Mouse (Mus musculus) MN1 (cell line): ENCODE data around the gene Gtf2b.

Experiments used
- DNase-seq: peaks from one replicate; pipeline ENCODE4 v3.0.0-alpha.2; 2016; ENCODE audit warnings: low spot score

The Gtf2b gene

DNA sequence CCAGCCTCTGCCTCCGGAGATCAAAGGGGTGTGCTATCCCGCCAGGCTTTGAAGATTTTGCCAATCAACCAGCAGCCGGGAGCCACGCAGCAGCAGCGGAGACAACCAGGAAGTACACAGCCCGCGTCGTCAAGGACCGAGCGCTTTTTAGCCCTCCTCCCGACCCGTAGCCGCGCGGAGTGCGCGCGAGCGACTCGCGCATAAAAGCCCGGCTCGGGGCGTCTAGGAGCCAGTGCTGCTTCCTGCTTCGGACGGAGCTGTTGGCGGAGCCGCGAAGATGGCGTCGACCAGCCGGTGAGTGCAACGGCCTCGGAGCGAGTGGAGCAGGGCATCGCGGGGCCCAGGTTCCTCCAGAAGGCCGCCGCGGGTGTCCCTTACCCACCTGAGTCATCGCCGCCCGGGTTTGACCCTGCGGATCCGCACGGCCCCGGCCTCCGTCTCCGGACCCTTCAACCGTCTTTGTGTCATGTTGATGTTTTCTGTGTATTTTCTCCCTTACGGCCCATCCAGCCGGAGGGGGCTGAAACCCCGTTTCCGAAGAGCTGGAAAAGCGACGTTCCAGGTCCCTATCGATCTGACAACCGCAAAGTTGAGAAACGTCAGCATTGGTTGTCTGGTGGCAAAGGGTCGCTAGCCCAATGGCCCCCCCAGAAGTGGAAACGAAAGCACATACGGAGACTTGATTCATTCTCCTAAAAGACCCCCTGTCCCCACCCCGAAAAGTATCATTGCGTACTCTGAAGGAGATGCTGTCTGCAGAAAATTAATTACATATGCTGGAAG is at the start of gene Gtf2b:
Gene Gtf2b (plus strand): TSS at position 51 of the 783 bp plus-strand sequence.
- peak; percentile 93 for DNase-seq

DNA sequence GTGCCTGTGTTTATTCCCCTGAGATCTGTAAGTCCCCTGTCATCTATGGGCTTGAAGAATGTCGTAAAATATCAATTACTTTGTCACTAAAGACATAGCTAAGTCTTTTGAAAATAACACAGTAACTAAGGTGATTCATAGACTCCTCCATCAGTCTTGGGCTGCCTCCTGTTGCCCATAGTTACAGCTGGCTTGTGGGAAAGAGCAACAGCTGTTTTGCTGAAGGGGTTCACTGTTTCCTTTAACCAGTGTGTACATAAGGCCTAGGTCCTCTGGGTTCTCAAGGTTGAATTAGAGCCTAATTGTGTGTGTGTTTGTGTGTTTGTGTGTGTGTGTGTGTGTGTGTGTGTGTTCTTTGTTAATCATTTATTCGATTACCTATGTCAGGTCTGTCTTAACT is 39.4 kb upstream of the Gtf2b start:
- no peak for DNase-seq

DNA sequence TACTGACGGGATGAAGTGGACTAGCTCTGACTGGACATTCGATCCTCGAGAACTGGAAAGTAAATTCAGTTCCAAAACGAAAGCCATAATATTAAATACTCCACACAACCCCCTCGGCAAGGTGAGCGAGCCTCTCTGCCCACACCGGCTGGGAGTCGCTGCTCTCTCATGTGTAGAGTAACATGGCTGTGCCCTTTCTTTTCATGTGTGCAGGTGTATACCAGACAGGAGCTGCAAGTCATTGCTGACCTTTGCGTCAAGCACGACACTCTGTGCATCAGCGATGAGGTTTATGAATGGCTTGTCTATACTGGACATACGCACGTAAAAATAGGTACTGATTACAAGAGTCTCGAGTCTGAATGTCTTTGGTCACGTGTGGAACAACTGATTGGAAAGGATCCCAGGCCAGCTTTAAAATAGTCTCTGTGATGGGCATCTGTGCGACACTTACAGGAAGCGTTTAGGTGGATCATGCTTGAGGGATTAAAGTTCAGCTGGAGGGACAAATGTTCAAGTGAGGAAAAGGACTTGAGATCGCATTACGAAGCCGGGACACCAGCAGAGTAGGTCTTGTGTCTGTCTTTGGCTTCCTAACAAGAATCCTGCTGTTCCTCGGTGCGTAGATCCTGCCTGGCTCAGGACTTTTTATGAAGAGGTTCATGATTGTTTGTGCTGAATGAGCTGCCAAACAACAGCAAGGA is 38.7 kb upstream of the Gtf2b start:
- DNase-seq: no peak

DNA sequence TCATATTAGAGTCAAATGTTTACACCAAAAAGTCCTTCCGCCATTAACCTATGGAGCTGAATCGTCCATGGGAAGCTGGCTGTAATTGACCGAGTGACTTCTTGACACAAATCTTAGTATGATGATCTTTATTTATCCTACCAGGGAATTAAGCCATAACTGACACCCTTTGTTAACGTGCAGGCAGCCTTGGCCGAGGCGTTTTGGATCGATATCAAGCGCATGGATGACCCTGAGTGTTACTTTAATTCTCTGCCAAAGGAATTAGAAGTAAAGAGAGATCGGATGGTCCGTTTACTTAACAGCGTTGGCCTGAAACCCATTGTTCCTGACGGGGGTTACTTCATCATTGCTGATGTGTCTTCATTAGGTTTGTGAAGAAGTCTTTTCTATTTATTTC is 30.6 kb upstream of the Gtf2b start:
- DNase-seq: no peak

DNA sequence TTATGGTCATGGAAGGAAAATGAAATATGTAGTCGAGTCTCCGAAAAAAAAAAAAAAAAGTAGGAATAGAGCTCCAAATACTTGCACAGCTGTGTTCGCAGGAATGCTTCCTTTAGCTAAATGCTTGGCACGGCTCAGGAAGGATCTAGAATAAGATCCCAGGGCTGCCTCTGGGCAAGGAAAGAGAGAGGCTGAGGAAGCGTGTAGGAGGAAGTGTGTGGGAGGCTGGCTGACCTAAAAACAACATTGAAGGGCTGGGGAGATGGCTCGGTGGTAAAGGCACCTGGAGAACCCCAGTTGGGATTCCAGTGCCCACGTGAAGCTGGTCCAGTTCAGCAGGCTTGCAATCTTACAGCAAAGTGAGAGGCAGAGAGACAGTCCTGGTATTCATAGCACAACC is 23.9 kb upstream of the Gtf2b start:
- no peak for DNase-seq

DNA sequence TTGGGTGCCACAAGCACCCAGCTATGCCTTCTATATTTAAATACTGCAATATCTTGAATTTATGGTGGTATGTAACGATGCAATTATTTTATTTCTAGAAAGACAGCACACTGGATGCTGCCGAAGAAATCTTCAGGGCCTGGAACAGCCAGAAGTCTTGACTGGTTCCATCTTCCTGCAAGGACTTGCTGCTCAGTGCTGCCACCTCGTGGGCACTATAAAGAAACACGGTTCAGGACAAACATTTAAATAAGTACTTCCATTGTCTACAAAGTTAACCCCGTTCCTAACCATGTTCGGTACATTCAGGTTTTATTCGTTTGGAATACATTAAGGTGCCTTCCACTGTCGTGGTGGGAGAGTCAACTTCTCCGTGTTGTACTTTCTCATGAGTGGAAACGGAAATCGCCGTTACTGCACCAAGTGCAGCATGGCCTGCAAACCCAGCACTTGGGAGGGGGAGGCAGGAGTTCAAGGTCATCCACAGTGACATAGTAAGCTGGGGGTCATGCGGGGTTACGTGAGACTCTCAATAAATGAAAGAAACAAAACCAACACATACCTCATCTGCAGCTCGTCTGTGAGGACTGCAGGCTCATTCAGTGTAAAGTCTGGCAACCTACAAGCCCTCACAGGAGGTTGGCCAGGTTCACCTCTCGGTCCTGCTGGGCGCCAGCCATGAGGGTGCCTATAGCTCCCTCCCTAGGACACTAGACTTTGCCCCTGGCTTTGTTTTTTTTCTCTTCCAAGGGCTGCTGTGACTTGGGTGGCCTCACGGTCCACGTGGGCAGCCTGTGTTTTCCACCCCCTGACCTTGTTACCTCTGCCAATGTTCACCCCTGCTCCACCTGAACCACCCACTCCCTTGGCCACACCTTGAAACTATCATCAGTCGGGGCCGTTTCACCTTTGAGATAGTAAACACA is 20.6 kb upstream of the Gtf2b start:
- DNase-seq: peak; percentile 42

GRCm38 (mm10) chr3:142745076-142745475 is 19.8 kb upstream of the Gtf2b start:
- no peak for DNase-seq

GRCm38 (mm10) chr3:142747673-142748072 is 17.2 kb upstream of the Gtf2b start:
- no peak for DNase-seq

DNA sequence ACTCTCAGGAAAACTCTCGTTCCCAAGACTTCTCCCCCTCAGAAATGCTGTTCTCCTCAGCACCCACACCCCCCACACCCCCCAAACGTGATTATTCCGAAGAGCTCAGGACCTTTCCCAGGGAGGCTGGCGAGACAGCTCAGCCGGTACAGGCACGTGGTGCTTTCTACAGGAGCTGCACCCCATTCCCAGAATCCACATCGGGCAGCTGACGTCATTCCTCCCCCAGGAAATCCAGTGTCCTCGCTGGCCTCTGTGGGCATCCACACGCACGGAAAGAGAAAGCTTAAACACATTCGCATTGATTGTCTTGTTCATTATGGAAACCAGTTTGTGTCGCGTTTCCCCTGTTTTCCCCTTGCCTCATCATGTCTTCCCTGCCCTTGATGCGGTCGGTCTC is 15.7 kb upstream of the Gtf2b start:
- no peak for DNase-seq

DNA sequence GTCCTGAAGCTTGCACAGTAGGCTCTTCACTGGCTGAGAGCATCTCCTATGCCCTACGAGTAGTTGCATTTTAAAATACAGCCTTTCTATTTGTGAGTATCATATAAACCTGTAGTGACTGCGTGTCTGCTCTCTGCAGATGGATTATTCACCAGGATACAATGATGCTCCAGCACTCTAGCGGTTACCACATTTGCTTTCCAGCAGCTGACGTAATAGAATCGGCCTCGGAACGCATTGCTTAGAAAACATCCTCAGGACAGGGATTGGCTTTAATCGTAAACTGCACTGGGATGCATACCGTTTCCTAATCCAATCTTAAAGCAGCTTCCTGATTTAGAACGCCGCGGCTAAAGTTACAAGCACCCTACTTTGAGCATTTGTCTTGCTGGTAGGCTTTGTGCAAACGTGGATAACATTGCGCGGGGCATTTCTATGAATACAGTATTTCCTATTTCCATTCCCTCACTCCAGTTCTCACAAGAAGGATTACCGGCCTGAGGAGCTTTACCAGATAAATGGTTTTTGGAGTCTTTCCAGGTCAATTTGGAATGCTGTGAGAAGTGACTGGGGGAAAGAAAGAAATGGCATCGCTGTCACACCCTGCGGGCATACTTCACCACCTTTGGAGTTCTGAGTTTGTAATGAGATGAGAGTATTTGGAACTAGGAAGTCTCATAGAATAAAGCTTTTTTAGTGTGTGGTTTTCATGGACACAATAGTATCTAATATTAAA is 9.5 kb upstream of the Gtf2b start:
- no peak for DNase-seq

DNA sequence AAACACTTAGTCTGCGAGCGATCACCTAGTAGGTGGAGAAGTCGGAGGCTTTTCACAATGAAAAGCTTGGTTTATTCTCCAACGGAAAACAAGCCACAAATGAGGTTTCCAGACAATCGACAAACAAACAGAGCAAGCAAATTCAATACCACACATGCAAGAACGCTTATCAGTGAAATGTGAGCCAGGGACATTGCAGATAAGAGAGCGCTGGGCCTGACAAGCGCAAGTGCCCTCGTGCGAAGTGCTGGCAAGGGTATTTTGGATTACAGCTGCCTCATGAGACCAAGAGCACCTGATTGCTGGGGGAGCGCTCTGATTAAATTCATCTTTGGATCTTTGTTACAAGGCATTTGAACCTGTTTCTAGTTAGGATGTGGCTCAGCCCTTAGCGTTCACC is 7.0 kb upstream of the Gtf2b start:
- DNase-seq: no peak

DNA sequence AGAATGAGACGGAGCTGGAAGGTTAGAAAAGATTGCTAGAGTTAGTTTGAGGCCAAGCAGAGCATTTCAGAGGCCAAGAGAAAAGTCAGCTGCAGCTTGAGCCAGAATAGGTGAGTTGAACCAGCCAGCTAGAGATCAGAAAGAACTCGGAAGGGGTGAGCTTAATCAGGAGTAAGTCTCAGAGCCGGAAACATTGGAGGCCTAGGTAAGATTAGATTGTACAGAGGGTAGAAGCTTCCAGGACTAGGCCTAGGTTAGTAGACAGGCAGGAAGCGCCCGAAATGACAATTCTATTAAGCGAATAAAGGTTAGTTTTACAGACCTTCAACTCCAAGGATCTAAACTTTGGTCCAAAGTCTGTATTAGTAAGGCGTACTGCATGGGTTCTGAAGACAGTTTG is 6.3 kb upstream of the Gtf2b start:
- DNase-seq: no peak

GRCm38 (mm10) chr3:142760356-142760755 is 4.5 kb upstream of the Gtf2b start:
- DNase-seq: no peak

DNA sequence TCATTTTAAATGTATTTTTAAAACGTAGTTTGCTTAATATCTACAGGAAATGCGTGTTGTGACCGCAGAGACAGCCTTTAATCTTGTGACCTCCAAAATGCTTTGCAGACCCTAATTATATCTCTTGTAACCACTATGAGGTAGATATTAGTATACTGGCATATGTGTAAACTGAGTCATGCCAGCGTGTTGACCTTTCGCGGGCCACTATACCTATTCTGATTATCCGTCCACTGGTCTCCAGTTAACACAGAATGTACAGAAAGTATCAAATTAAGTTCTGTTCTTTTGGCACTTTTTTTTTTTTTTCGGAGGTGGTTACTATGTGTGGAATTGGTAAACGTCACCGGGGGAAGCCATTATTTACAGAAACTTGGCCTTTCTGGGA is 927 bp downstream of the Gtf2b start:
- peak; percentile 13 for DNase-seq

- no peak for DNase-seq
Observed at GRCm38 (mm10) chr3:142768498-142768897, 3.7 kb downstream of the Gtf2b start.

DNA sequence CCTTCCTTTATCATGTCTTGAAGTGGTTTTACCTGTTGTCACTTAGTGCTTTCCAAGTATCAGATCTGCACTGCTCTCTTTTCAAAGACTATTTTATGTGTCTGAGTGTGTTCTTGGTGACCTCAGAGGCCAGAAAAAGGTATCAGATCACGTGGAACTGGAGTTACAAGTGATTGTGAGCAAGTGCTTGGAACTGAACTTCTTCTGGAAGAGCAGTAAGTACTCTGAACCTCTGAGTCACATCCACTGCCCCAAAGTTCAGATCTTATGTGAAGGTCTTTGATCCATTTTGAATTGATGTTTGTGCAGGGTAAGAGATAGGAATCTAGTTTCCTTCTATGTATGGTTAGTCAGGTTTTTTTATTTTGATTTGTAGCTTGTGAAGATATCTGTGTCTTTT is 5.7 kb downstream of the Gtf2b start:
- DNase-seq: no peak

- DNase-seq: no peak
Observed at GRCm38 (mm10) chr3:142773538-142774191, 8.8 kb downstream of the Gtf2b start.

- no peak for DNase-seq
Observed at GRCm38 (mm10) chr3:142777227-142777626, 12.4 kb downstream of the Gtf2b start.

GRCm38 (mm10) chr3:142786423-142787072 is 21.7 kb downstream of the Gtf2b start:
- no peak for DNase-seq

DNA sequence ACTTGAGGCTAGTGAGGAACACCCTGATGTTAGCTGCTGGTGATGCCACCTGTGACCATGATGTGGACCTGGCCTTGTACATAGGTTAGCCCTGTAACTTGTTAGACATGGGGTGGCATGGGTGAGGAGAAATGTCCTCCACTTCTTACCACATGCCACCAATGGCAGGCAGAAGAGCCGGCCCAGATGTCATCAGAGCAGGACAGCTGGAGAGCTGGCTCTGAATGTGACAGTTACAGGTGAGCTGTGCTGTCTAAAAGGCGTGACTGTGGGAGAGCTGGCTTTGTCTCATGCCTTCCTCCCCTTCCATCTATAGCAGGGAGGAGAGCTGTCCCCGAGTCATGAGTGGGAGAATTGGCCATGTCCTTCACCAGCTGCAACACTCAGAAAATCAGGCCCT is 30.7 kb downstream of the Gtf2b start:
- no peak for DNase-seq

GRCm38 (mm10) chr3:142811582-142811981 is 46.7 kb downstream of the Gtf2b start:
- no peak for DNase-seq
